Mouse (Mus musculus) gastrocnemius, postnatal 14 days (tissue): Measurements from ENCODE around the gene Eef1akmt2. TPM values are rescaled to one million over a fixed set of nuclear protein-coding genes. Genes with fewer than 3 reads are reported as not detected.

Source experiments
- DNase-seq: peaks from one replicate; pipeline ENCODE4 v3.0.0; 2021; ENCODE audit warnings: mixed read lengths
- intact Hi-C: fragments of 180-260 bp; cut with DNase I; formaldehyde crosslinking; loops from one replicate; pipeline ENCODE4 v1.15.1; 2025; ENCODE audit warnings: low total_unique reads
- long read RNA-seq, 2 experiments: library from polyadenylated mRNA; stranded (forward); transcript quantifications; one replicate each; pipeline ENCODE4 v2.0.0; 2021
- total RNA-seq, 2 experiments: library from RNA; stranded (reverse); gene quantifications; 2 replicates each; pipeline ENCODE4 v1.2.3; 2021

Gene Eef1akmt2
- total RNA-seq, result 1 to 10 TPM; 7.5 to 7.8 TPM
- long read RNA-seq, experiment 1, partial matches to known transcripts, result 1 of 4 reads
- long read RNA-seq, experiment 1, other reads (novel, unspliced or antisense), result 1 of 4 reads
- long read RNA-seq, experiment 2, partial matches to known transcripts, result 0 of 5 reads
- long read RNA-seq, experiment 2, other reads (novel, unspliced or antisense), result 1 of 5 reads

DNA sequence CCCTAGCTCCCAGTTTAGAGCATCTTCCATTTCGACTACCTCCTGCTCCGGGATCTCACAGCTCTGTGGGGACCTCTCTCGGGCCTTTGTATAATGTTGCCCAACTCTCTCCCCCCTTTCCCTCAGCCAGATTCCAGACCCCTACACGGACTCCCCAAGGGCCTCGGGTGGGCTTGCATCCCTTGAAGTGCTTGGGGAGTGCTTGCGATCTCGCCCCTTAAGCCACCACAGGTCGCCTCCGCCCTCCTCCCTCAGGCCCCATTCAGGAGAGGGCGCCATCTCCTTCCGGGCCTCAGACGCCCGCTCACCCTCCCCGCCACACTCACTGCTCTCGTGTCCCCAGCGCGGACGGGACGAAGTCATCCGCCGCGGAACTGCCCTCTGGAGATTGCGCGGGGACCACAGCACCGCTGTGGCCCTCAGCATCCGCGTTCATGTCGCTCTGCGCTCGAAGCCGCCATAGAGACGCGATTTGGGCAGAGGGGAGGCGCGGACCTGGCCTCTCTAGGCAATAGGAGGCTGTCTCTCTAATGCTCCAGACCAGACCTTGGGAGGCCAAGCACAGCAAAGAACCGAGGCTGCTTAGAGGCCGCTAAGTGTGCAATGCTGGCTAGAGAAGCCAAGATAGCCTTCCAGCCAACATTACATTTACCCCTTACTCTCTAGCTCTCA lies at the start of gene Eef1akmt2:
Gene Eef1akmt2 (minus strand): TSS at position 501 of the 672 bp plus-strand sequence.
- intact Hi-C loops, result no loop called here
- peak; percentile 78 for DNase-seq

DNA sequence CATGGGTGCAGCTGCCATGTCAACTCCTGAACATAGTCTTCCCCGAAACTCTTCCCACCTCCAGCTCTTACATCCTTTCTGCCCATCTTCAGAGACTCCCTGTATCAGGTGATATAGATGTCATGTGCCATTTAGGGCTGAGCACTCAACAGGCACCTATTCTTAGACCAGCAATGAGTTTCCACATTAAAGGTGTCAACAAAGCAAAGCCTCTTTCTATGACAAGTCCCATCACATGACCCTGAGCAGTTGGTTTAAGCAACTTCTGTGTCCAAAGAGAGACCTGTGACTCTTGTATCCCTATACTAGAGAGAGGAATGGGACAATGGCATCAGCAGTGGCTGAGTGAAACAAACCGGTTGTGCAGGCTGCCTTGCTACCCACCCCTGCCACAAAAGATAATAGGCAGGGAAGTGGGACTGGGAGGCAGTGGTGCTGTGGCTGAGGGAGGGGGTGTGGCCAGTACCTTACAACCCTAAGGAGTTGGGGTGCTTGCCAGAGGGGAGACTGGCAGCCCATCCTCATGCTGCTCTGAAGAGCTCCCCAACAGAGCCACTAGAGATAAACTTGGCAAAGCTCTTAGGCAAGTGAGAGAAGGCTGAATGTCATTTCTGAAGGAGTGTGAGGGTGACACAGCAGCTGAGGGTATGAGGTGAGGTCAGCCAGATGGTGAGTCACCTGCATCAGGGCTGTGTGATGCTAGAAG lies 48.5 kb upstream of the Eef1akmt2 start:
- intact Hi-C loops, result no loop called here
- no peak for DNase-seq

- intact Hi-C loops, result loop anchor here (10.0 kb wide), 1 partner anchor 243 kb away; no protein-coding TSS in a partner anchor
- no peak for DNase-seq
Measured at GRCm38 (mm10) chr7:132898234-132898633, 45.8 kb upstream of the Eef1akmt2 start.

- no peak for DNase-seq
- intact Hi-C loops, result loop anchor here (10.0 kb wide), 1 partner anchor 242 kb away; no protein-coding TSS in a partner anchor
Measured at GRCm38 (mm10) chr7:132897258-132897657, 44.8 kb upstream of the Eef1akmt2 start.

- DNase-seq, result no peak
- intact Hi-C loops, result loop anchor here (10.0 kb wide), 1 partner anchor 242 kb away; no protein-coding TSS in a partner anchor
Measured at GRCm38 (mm10) chr7:132896206-132896815, 43.8 kb upstream of the Eef1akmt2 start.

- intact Hi-C loops, result loop anchor here (10.0 kb wide), 1 partner anchor 240 kb away; no protein-coding TSS in a partner anchor
- DNase-seq, result no peak
Measured at GRCm38 (mm10) chr7:132894841-132895555, 42.5 kb upstream of the Eef1akmt2 start.

GRCm38 (mm10) chr7:132893336-132893735 lies 40.9 kb upstream of the Eef1akmt2 start:
- DNase-seq, result no peak
- intact Hi-C loops, result loop anchor here (10.0 kb wide), 1 partner anchor 239 kb away; no protein-coding TSS in a partner anchor

- intact Hi-C loops, result loop anchor here (10.0 kb wide), 1 partner anchor 238 kb away; no protein-coding TSS in a partner anchor
Measured at GRCm38 (mm10) chr7:132892806-132893205, 40.3 kb upstream of the Eef1akmt2 start.

GRCm38 (mm10) chr7:132892311-132892661 lies 39.8 kb upstream of the Eef1akmt2 start:
- DNase-seq, result no peak
- intact Hi-C loops, result loop anchor here (10.0 kb wide), 1 partner anchor 237 kb away; no protein-coding TSS in a partner anchor

More at GRCm38 (mm10) chr7:132892806-132893205, 40.3 kb upstream of the Eef1akmt2 start:
- no peak for DNase-seq

DNA sequence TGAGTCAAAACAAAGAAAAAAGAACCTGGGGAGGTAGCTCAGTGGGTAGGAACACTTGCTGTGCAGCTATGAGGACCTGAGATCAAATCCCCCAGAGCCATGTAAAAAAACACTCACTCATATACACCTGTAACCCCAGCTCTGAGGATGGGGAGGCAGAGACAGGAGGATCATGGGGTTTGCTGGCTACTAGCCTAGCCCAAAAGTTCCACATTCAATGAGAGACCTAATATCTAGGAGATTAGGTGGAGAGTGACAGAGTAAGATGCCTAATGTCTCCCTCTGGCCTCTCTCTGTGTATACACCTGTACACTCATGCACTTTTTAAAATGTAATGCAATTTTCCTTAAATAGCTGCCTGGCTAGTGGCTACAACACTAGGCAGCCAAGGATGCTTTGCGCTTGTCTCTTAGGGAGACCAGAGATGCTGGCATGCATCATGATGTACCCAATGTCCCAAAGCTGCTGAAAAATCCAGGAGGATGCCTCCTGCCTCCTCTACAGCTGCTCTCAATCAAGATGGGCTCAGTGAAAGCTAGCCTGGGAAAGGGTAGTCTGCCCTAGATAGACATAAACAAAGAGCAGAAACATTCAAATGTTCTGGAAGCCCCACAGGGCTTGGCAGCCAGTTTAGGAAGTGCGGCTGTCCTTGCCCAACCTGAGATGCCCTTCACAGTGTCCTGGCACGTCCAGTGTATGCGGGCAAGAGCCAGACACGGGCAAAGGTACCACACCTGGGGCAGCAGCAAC lies 39.3 kb upstream of the Eef1akmt2 start:
- intact Hi-C loops, result loop anchor here (10.0 kb wide), 1 partner anchor 237 kb away; no protein-coding TSS in a partner anchor
- DNase-seq, result no peak

GRCm38 (mm10) chr7:132890201-132890600 lies 37.7 kb upstream of the Eef1akmt2 start:
- intact Hi-C loops, result loop anchor here (10.0 kb wide), 1 partner anchor 235 kb away; no protein-coding TSS in a partner anchor
- no peak for DNase-seq

DNA sequence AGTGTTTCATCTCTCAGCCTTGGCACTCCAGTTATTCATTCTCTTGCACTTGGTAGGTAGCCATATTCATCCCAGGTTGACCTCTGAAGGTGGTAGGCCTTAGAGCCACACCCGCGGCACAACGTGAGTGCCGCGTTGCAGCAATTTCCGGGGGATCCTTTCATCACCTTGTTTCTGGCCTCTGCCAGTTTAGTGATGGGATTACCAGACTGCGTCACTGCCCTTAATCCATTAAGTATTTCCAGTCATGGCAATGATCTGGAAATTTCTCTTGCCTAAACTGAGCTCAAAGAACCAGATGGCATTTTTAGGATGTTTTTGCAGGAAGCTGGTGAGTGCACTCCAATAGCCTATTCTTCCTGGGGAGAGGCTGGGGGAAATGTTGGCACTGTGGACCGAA lies 37.2 kb upstream of the Eef1akmt2 start:
- intact Hi-C loops, result loop anchor here (10.0 kb wide), 1 partner anchor 235 kb away; no protein-coding TSS in a partner anchor
- DNase-seq, result no peak

- DNase-seq, result no peak
- intact Hi-C loops, result no loop called here
Measured at GRCm38 (mm10) chr7:132888518-132889249, 36.2 kb upstream of the Eef1akmt2 start.

DNA sequence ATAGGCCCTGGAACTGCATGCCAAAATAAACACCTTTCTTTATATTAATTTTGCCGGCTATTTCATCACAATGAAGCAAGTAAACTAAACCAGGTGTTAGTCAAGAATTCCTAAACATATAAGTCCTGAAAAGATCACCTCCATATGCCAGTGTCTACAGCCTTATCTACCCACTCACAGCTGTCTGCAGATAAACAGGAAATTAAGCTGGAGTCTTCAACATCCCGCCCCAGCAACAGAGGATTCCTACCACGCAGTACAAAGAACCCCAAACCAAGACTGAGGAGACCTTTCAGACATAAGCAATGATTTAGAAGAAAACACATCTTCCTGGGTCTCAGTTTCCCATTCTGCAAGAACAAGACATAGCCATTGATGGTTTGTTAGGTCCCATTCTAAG lies 35.6 kb upstream of the Eef1akmt2 start:
- DNase-seq, result no peak
- intact Hi-C loops, result no loop called here

DNA sequence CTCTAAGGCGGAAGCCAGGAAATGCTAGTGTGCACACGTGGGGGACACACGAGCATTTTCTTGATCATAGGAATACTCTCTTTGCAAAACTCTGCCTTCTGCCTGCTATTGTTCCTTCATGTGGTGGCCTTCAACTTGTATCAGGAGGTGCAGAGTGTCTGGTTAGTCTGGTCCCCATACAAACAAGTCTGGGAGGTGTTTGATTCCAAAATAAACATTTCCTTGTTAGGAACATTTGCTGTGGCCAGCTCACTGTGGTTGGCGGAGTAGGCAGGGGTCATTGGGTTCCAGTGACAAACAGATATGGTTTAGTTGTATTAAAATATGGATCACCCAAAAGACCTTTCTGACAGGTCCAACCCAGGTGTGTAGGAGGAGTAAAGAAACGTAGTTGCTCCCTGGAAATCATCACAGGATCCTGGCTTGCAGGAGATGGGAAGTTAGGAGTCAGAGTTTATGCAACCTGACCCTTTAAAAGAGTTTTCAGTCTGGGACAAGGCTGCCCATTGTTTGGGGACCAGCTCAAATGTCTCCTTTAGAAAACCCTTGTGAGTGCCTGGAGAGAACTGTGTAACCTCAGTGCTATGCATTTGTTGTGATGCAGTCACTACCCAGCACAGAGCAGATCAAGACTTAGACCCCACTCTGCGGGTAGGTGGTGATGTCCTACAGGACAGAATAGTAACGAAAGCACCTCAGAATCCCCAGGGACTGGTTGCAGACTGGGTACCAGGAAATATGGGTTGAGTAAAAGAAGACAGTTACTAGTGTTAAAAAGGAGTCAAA lies 34.7 kb upstream of the Eef1akmt2 start:
- DNase-seq, result no peak
- intact Hi-C loops, result no loop called here

DNA sequence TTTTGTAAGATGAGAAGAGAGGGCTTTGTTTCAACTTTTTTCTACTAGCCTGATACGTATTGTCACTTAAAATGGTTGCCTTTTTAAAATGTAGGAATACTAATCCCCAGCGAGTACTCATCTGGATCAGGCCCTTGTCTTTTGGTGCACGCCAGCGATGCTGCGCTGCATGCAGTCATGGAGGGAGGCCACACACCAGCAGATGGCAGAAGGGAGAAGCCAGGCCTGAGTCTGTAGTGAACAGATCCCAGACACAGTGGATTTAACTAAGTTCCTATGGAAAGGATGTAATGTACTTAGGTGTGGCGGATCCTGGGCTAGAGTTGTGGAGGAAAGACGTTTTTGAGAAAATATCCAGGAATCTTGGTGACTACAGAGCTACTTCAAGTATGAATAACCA lies 31.6 kb upstream of the Eef1akmt2 start:
- intact Hi-C loops, result no loop called here
- DNase-seq, result no peak

GRCm38 (mm10) chr7:132882343-132882742 lies 29.9 kb upstream of the Eef1akmt2 start:
- intact Hi-C loops, result no loop called here
- DNase-seq, result no peak
